Mouse (Mus musculus) intestine, embryonic 15.5 days (tissue): ENCODE results near the gene Tmem51. TPM values are rescaled to one million over a fixed set of nuclear protein-coding genes. Genes with fewer than 3 reads are reported as not detected.
A peak's percentile ranks its signal among the peaks of the same experiment; 100 is the strongest.

Source experiments
- ATAC-seq: fragments of 200-750 bp; cut with Nextera tagmentation; 2 replicates; pipeline ENCODE4 v1.8.0; 2017; ENCODE audit warnings: moderate TSS enrichment, moderate library complexity
- H3K27ac ChIP-seq: fragments of 300-500 bp; sonication (generic); 2 replicates; pipeline ENCODE4 v1.5.1; 2015; ENCODE audit warnings: mild to moderate bottlenecking, inconsistent platforms
- H3K27me3 ChIP-seq: fragments of 300-500 bp; sonication (generic); replicated peaks from 2 replicates; pipeline ENCODE4 v1.6.1; 2015; ENCODE audit warnings: inconsistent platforms
- H3K36me3 ChIP-seq: fragments of 300-500 bp; sonication (generic); 2 replicates; pipeline ENCODE4 v1.6.1; 2015; ENCODE audit warnings: inconsistent platforms
- H3K4me1 ChIP-seq: fragments of 300-500 bp; sonication (generic); replicated peaks from 2 replicates; pipeline ENCODE4 v1.6.1; 2015; ENCODE audit warnings: inconsistent platforms
- H3K4me2 ChIP-seq: fragments of 300-500 bp; sonication (generic); replicated peaks from 2 replicates; pipeline ENCODE4 v1.6.1; 2015; ENCODE audit warnings: mild to moderate bottlenecking, inconsistent platforms
- H3K4me3 ChIP-seq: fragments of 300-500 bp; sonication (generic); replicated peaks from 2 replicates; pipeline ENCODE4 v1.5.1; 2015; ENCODE audit warnings: inconsistent platforms
- H3K9ac ChIP-seq: fragments of 300-500 bp; sonication (generic); 2 replicates; pipeline ENCODE4 v1.6.1; 2015; ENCODE audit warnings: inconsistent platforms
- H3K9me3 ChIP-seq: fragments of 300-500 bp; sonication (generic); 2 replicates; pipeline ENCODE4 v1.6.1; 2016; ENCODE audit warnings: inconsistent platforms
- WGBS: fragments of 180-500 bp; shearing (Covaris S2); methylation state at CpG from one replicate; pipeline ENCODE4 v1.1.7; 2015; 5-methylcytosine and 5-hydroxymethylcytosine counted together
- polyA plus RNA-seq: library from polyadenylated mRNA; unstranded; fragments of >200 nt; fragmentation: Nextera tagmentation; extraction: Ambion mirVana; gene quantifications from 2 replicates; pipeline ENCODE4 v1.2.1, GENCODE M21; 2015

The Tmem51 gene
- polyA plus RNA-seq, 1 experiment from 2014 or later: 103 TPM

DNA sequence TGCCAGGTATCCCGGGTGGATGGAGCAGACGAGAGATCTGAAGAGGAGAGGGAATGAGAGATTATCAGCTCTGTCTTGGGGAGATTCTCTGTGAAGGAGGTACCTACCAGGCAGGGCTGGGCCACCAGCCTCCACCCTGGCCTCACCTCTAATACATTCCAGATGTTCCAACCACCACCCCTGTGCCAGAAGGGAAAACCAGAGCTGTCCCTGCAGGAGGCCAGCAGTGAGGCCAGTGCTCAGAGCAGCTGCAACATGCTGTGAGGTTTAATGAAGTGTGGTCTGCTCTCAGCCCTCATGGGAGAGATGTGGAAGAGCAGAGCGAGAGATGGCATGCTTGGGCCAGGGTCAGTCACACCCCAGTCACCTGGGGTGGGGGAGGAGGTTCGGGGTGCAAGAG, 46.2 kb downstream of the Tmem51 start:
- Histone ChIP-seq H3K4me1 (peaks cover 10% of the 10 kb centered on the region), H3K9ac (no peak overlapping the region), H3K36me3 (0 out of 2 replicates have a peak, but pooled peaks cover 8% of the 10 kb centered on the region), H3K4me2 (no peak overlapping the region), H3K4me3 (no peak overlapping the region), H3K27me3 (no peaks in the 10 kb centered on the region), H3K9me3 (no peaks in the 10 kb centered on the region), H3K27ac (no peak overlapping the region)
- WGBS: 78% methylated on average over 4 of the region's 4 CpGs
- ATAC-seq: no peak

DNA sequence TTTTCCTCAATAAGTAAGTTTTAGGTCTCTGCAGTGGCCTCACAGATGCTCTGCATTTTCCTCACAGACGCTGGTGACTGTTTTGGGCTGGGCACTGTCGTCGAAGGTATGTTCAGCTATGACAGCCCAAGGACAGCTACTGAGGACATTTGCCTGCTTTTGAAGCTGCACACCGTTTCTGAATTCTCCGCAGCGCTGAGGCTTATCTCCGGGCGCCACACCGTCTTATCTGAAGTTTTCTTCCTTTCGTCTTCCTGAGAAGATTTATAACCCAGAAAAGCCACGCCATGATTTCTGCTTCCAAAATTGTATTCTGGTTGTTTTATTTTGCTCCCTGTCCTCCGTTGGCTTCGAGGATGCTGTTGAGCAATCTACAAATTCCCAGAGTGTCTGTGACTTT, 55.6 kb downstream of the Tmem51 start:
- WGBS: 41% methylated on average over 13 of the region's 13 CpGs
- H3K9ac ChIP-seq: no peak overlapping the region
- H3K4me1 ChIP-seq: no peaks in the 10 kb centered on the region
- no peaks in the 10 kb centered on the region for H3K9me3 ChIP-seq
- H3K4me2 ChIP-seq: no peak overlapping the region
- ATAC-seq: no peak
- no peak overlapping the region for H3K27ac ChIP-seq
- H3K36me3 ChIP-seq: peaks cover 8% of the 10 kb centered on the region
- no peaks in the 10 kb centered on the region for H3K27me3 ChIP-seq
- H3K4me3 ChIP-seq: no peak overlapping the region

DNA sequence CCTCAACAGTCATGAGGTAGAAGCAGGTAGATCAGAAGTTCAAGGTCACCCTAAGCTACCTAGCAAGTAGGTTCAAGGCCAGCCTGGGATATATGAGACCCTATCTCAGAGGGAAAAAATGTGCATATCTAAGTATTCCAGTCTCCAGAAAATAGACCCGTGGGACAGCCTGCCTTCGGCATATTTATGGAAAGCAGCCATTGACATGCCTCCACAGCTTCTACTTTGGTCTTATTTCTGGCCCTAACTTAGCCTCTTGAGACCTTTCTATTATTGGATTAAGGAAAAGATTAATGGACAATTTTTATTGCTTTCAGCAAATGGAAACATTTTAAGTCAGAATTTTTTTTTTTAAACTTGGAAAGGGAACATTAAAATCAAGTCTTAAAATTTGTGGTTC, 57.1 kb downstream of the Tmem51 start:
- peaks cover 8% of the 10 kb centered on the region; the same call in 1 of the 2 replicates for H3K36me3 ChIP-seq
- H3K9me3 ChIP-seq: no peaks in the 10 kb centered on the region
- no peak overlapping the region for H3K9ac ChIP-seq
- 74% methylated on average over 2 of the region's 2 CpGs for WGBS
- H3K4me3 ChIP-seq: no peak overlapping the region
- no peaks in the 10 kb centered on the region for H3K4me1 ChIP-seq
- H3K27ac ChIP-seq: no peak overlapping the region
- no peak for ATAC-seq
- H3K4me2 ChIP-seq: no peak overlapping the region
- H3K27me3 ChIP-seq: no peaks in the 10 kb centered on the region

DNA sequence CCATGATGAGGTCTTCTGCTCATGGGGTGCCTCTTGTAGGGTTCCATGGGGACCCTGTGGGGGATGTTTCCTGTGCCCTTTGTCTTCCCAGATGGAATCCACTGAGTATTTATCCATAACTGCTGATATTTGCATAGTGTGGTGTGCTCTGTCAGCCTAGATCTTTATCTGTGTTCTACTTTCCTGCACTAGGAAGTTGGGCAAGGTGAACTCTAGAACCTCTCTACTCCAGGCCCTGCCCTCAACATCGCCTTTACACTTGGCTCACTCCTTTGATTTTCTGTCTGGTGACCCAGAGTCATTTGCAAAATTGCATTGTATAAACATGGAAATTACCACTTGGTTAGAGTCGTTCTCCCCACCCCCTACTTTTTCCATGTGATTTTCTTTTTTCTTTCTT, 59.6 kb downstream of the Tmem51 start:
- H3K4me2 ChIP-seq: no peak overlapping the region
- 86% methylated on average over 2 of the region's 2 CpGs for WGBS
- no peaks in the 10 kb centered on the region for H3K36me3 ChIP-seq
- H3K9me3 ChIP-seq: no peaks in the 10 kb centered on the region
- H3K9ac ChIP-seq: no peak overlapping the region
- no peaks in the 10 kb centered on the region for H3K4me1 ChIP-seq
- no peaks in the 10 kb centered on the region for H3K27me3 ChIP-seq
- no peak for ATAC-seq
- H3K27ac ChIP-seq: no peak overlapping the region
- H3K4me3 ChIP-seq: no peak overlapping the region

DNA sequence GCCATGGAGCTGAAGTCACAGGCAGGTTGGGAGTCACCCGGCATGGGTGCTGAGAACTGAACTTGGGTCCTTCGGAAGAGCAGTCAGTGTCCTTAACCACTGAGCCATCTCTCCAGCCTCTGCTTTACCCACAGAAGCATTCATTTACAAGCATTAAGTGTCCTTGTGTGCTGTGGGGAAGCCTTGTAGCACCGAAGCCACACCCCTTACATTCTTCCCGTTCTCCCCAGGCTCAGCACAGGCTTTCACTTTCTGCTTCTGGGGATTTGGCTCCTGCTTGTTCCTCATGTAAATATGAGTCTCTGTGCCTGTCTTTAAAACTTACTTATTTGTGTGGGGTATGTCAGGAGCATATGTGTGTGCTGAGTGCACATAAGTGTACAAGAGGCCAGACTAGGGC, 60.9 kb downstream of the Tmem51 start:
- H3K4me3 ChIP-seq: no peak overlapping the region
- 61% methylated on average over 4 of the region's 4 CpGs for WGBS
- H3K36me3 ChIP-seq: no peaks in the 10 kb centered on the region
- H3K4me1 ChIP-seq: no peaks in the 10 kb centered on the region
- H3K27me3 ChIP-seq: no peaks in the 10 kb centered on the region
- ATAC-seq: no peak
- H3K9ac ChIP-seq: no peak overlapping the region
- no peak overlapping the region for H3K27ac ChIP-seq
- H3K9me3 ChIP-seq: no peaks in the 10 kb centered on the region
- no peak overlapping the region for H3K4me2 ChIP-seq

DNA sequence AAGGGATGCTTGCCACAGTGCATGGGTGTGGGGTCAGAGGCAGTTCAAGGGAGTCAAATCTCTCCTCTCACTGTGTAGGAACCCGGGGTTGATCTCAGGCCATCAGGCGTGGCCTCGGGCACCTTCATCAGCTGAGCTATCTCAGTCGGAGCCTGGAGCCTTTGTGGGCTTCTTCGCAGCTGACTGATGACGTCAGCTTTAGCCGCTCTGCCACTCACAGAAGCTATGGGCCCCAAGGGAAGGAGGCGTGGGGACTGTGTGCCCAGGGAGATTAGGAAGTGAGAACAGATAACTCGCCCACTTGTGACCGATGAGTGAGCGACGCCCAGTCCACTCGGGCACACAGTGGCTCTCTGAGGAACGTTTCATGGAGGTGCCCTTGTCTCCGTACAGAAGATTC, 66.4 kb downstream of the Tmem51 start:
- Histone ChIP-seq H3K9me3 (no peaks in the 10 kb centered on the region), H3K9ac (no peak overlapping the region), H3K4me1 (peaks cover 17% of the 10 kb centered on the region), H3K36me3 (no peaks in the 10 kb centered on the region), H3K4me3 (no peak overlapping the region), H3K4me2 (peak overlapping the region; percentile 15), H3K27ac (no peak overlapping the region), H3K27me3 (no peaks in the 10 kb centered on the region)
- WGBS: 35% methylated on average over 15 of the region's 15 CpGs
- peak; percentile 29 for ATAC-seq

DNA sequence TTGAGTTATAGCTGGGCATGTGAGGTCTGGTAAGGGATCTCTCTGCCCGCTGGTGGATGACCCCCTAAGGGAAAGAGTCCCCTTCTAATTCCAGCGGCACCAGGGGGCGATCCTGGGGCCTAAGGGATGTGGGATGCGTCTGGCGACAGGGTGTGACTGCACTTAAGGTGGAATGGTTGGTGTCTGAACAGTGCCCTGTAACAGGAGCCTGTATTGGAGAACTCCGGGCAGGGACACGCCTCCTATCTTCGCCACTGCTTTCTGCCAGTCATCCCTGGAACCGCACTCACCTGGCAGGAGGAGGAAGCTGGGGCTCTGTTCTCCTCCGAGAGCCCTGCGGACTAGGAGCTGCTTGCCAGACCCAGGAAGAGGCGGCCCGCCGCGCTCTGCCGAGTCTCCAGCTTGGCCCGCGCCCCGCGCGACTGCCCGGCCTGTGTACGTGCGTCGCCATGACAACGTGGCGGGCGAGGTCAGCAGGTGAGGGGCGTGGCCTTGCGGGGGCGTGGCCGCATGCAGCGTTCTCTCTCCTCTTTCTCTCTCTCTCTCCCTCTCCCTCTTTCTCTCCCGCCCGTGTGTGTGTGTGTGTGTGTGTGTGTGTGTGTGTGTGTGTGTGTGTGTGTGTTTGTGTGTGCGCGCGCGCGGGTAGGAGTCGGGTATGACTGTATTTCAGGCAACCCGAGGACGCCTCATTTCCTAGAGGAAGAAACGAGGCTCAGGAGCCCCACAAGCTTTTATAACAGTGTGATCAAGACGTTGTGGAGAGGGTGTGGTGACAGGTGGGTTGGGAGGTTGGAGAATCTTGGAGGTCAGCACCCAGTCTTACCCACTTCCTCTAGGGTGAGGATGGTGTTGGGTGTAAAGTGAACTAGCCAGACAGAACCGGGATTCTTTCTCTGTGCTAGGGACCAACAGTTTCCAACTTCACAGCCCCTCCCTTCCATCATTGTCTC, 69.2 kb downstream of the Tmem51 start, which contains the start of gene Fhad1:
Gene Fhad1, minus strand, starts transcription at position 424 of the 950 bp plus-strand sequence.
- Histone ChIP-seq H3K36me3 (no peaks in the 10 kb centered on the region), H3K9me3 (no peaks in the 10 kb centered on the region), H3K4me3 (peak within 1 kb of the TSS; percentile 45), H3K4me2 (peak within 1 kb of the TSS; percentile 83), H3K9ac (peak within 1 kb of the TSS; percentile 39), H3K27me3 (no peaks in the 10 kb centered on the region), H3K4me1 (peaks cover 20% of the 10 kb centered on the region), H3K27ac (peak within 1 kb of the TSS; percentile 49; the same call in 1 of the 2 replicates)
- peak; percentile 94 for ATAC-seq
- 1% methylated on average over 44 of the region's 46 CpGs for WGBS

DNA sequence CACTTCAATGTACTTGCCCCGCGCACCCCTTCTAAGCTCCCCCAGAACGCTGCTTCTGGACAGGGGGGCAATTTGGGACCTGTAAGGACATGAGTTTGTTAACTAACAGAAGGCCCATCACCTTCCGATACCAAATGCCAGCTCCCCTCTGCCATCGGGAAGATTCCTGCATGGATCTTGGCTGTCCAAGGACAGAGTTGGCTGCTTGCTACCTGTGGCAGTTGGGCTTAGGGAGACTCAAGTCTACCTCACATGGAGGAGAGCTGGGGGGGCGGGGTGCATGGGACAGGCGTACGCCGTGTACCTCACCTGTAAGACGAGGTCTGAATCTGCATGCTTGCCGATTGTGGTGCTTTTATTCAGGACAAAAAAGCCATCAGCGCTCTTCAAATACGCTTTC, 72.9 kb downstream of the Tmem51 start:
- 93% methylated on average over 13 of the region's 13 CpGs for WGBS

DNA sequence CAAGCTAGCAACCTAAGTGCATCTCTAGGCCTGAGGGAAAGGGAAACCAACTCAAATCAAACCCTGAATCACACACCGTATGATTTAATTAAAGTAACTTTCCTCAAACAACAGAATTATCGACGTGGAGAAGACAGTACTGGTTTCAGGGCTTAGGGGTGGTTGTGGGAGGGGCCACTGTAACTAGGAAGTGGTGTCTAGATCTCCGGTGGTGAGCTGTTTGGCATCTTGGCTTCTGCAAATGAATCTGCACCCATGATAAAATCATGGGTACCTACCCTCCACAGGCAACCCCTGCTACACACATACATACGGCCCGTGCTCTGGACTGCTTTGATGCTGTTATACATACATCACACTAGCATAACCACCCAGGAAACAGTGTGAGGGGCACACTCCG, 73.7 kb downstream of the Tmem51 start:
- Histone ChIP-seq H3K9me3 (no peaks in the 10 kb centered on the region), H3K4me3 (no peak overlapping the region), H3K4me1 (peaks cover 14% of the 10 kb centered on the region), H3K27ac (no peak overlapping the region), H3K9ac (no peak overlapping the region), H3K4me2 (no peak overlapping the region), H3K36me3 (no peaks in the 10 kb centered on the region), H3K27me3 (no peaks in the 10 kb centered on the region)
- WGBS: 75% methylated on average over 7 of the region's 7 CpGs
- ATAC-seq: no peak

More for the DNA sequence above, 72.9 kb downstream of the Tmem51 start:
- no peaks in the 10 kb centered on the region for H3K27me3 ChIP-seq
- H3K4me1 ChIP-seq: peaks cover 15% of the 10 kb centered on the region
- H3K4me3 ChIP-seq: no peak overlapping the region
- H3K9ac ChIP-seq: no peak overlapping the region
- H3K9me3 ChIP-seq: no peaks in the 10 kb centered on the region
- no peak for ATAC-seq
- H3K27ac ChIP-seq: no peak overlapping the region
- H3K4me2 ChIP-seq: no peak overlapping the region
- H3K36me3 ChIP-seq: no peaks in the 10 kb centered on the region

DNA sequence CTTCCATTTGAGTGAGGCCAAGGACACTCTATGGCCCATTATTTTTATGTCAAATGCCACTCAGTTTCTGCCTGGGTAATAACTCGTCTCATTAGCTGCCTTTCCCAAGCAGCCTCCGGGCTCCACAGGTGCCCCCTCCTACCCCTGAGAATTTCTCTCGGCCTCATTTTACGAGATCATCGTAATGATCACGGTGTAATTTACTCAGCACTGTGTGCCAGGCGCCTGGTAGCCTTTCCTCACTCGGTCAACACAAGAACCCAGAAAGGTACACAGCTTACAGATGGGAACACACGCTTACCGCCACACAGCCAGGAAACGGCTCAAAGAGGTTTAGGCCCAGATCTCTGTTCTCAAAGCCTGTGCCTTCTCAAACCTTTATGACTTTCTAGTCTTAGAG, 75.9 kb downstream of the Tmem51 start:
- peak; percentile 26; the same call in 1 of the 2 replicates for ATAC-seq
- H3K9me3 ChIP-seq: no peaks in the 10 kb centered on the region
- no peak overlapping the region for H3K4me2 ChIP-seq
- H3K27ac ChIP-seq: peak overlapping the region; percentile 7
- H3K27me3 ChIP-seq: no peaks in the 10 kb centered on the region
- H3K4me1 ChIP-seq: 0 out of 2 replicates have a peak, but pooled peaks cover 7% of the 10 kb centered on the region
- H3K36me3 ChIP-seq: no peaks in the 10 kb centered on the region
- no peak overlapping the region for H3K9ac ChIP-seq
- no peak overlapping the region for H3K4me3 ChIP-seq
- 51% methylated on average over 11 of the region's 11 CpGs for WGBS

DNA sequence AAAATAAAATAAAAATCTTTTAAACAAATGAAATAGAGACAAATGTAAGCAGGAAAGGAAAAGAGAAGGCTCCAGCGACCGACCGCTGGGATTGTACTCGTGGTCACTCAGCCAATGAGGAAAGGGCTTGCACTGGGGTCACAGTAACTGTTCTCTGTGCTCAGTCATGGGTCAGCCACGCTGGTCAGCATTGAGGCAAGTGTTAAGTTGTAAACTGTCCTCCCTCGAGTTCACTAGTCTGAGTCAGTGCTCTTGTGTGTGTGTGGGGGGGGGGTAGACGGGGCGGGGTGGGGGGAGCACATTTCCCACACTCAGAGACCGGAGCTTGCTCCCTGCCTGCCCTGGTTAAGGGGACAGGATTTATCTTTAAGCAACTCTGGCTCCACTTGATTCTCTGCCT, 83.5 kb downstream of the Tmem51 start:
- Histone ChIP-seq H3K27ac (0 out of 2 replicates have a peak overlapping the region, but pooled peaks have one; percentile 5), H3K36me3 (no peaks in the 10 kb centered on the region), H3K27me3 (no peaks in the 10 kb centered on the region), H3K4me1 (peaks cover 22% of the 10 kb centered on the region), H3K4me3 (no peak overlapping the region), H3K4me2 (no peak overlapping the region), H3K9me3 (no peaks in the 10 kb centered on the region), H3K9ac (no peak overlapping the region)
- WGBS: 56% methylated on average over 9 of the region's 9 CpGs
- ATAC-seq: no peak

DNA sequence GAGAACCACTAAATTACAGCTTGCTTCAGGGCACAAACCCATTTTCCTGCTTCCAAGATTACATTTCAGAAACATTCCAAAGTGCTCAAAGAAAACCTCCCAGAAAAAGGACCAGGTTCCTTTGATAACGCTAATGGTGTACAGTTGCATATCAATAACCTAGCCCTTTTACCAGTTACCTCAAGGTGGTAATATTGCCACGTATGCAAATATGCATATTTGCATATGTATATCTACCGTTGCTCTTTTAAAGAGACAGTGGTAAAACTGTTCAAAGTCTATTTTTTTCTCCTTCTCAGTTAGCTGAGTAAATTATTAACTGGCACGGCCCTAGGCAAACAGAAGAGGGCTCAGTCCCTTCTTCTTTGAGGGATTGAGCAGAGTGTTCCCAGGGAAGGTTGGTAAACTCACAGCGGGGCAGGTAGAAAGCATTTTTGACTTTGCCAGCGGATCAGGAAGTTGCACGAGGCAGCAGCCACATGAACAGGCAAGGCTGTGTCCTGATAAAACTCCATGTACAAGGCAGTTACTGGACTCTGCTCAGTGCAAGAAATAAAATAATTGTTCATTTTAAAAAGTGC, 84.5 kb downstream of the Tmem51 start:
- Histone ChIP-seq H3K27me3 (no peaks in the 10 kb centered on the region), H3K4me1 (peaks cover 20% of the 10 kb centered on the region), H3K4me2 (no peak overlapping the region), H3K27ac (peak overlapping the region; percentile 91), H3K4me3 (no peak overlapping the region), H3K36me3 (no peaks in the 10 kb centered on the region), H3K9ac (no peak overlapping the region), H3K9me3 (no peaks in the 10 kb centered on the region)
- ATAC-seq: peak; percentile 85
- WGBS: 42% methylated on average over 7 of the region's 7 CpGs
